Mouse (Mus musculus): ENCODE data around the gene AC134908.4.
"Not testable (repeated sequence)": the region's sequence is repeated elsewhere in the genome, so short reads cannot be mapped to it uniquely, and the experiment has no call there.

Gene AC134908.4

GRCm38 (mm10) chr17:25775318-25776062 lies 20.0 kb downstream of the AC134908.4 start:
- no peak for DNase-seq (ENCODE audit: low spot score in 2 of 2)

GRCm38 (mm10) chr17:25773549-25774120 lies 21.8 kb downstream of the AC134908.4 start, which contains the start of gene Narfl:
TSS of gene Narfl (plus strand) at chr17:25773776.
- DNase-seq (ENCODE audit: low spot score in 2 of 2), result peak; percentile 90 to 96

- DNase-seq (ENCODE audit: low spot score in 2 of 2), result no peak
These were observed 26.1 kb downstream of the AC134908.4 start for GRCm38 (mm10) chr17:25769331-25769730.

- no peak for DNase-seq (ENCODE audit: low spot score in 2 of 2)
These were observed 29.6 kb downstream of the AC134908.4 start for GRCm38 (mm10) chr17:25765886-25766285.

DNA sequence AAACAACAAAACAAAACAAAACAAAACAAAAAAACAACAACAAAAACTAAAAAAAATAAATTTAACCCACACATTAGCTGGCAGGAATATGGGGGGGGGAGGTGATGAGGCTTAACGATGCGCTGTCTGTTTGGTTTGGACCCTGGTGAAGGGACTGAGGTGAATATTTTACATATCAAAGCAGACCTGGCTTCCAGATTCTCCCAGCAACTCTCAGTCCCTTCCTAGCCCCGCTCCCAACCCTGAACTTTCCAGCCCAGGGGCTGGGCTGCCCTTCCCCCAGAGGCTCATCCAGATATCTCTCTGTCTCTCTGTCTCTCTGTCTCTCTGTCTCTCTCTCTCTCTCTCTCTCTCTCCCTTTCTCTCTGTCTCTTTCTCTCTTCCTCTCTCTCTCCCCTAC lies 32.9 kb downstream of the AC134908.4 start:
- no peak for DNase-seq (ENCODE audit: low spot score in 2 of 2)

DNA sequence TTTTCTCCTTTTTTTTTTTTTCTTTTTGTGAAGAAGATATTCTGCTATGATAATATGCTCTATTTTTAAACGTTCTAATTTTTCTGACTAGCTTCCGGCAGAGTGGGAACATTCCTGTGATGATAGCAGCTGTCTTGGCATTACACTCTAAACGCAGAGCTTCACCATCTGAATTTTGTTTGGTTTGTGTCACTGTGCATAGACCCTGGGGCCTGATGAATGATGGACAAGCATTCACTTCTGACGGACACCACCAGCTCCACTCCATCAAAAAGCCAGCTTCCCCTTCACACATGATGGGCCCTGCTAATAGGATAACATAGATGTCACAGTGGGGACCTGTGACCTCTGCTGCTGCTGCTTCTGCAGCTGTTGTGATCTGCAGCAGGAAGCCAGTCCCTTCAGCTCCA lies 33.9 kb downstream of the AC134908.4 start:
- DNase-seq (ENCODE audit: low spot score in 2 of 2), result no peak

DNA sequence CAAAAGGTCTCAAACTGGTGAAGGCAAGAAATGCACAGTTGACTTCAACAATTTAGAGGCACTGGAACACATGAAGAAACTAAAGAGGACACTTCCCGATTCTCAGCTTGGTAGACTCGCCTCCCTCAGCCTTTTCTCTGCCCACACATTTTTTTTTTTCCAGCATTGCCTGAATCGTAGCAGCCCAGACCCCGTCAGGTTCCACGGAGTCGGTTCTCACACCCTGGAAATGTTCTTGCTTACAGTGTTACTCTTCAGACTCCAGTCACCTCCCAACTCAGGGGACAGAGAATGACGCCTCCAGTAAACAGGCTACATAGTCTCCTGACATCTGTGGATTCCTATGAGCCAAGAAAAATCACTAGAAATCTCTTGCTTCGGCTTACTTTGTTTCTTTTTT lies 35.3 kb downstream of the AC134908.4 start:
- no peak for DNase-seq (ENCODE audit: low spot score in 2 of 2)

- DNase-seq (ENCODE audit: low spot score in 2 of 2), result no peak
These were observed 37.8 kb downstream of the AC134908.4 start for GRCm38 (mm10) chr17:25757691-25758090.

- DNase-seq (ENCODE audit: low spot score in 2 of 2), result no peak
These were observed 38.8 kb downstream of the AC134908.4 start for GRCm38 (mm10) chr17:25756378-25757242.

DNA sequence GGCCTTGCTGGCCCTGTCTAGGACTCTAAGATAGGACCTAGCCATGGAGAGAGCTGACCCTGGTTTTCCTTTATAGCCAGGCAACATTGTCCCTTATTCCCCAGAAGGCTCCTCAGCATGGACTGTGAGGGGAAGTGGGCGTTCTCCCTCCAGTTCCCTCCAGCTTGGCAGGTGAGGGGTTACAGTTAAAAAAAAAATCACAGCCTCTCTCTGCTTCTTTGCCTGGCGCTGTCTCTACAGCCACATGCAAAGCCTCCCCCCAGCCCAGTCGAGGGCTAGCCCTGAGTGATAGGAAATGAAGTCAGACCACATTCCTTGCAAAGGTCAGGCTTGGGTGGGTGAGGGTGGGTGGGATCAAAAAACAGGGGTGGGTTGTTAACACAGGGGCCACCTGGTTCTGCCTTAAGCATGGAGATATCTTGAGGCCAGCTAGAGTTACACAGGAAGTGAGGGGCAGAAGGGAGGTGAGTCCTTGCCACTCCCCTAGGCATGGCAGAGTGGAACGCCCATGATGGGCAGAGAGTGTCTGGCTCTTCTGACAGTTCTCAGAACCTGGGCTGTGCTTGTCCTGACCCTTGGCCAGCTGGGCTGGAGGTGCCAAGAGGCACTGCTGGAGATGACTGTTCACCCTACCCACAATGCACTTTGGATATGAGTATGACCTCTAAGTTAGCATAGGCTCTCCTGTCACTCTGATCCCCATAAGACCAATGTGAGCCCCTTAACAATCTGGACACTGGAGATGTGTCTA lies 39.7 kb downstream of the AC134908.4 start:
- no peak for DNase-seq (ENCODE audit: low spot score in 2 of 2)

DNA sequence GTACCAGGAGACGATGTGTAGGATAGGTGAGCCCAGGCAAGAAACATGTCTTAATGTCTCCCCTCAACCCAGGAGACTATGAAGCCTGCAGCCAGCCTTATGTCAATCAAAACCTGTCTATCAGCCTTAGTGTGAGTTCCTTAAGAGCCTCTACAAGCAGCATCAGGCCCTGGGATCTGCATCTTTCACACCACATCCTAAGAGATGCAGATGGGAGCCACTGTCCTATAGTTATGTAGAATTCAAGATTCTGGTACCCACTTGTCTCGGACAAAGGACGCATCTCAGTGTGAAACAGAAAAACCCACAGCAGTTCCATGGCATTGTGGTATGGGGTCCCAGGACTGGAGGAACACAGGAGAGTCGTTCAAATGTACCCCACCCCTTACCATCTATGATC lies 40.4 kb downstream of the AC134908.4 start:
- DNase-seq (ENCODE audit: low spot score in 2 of 2), result no peak

DNA sequence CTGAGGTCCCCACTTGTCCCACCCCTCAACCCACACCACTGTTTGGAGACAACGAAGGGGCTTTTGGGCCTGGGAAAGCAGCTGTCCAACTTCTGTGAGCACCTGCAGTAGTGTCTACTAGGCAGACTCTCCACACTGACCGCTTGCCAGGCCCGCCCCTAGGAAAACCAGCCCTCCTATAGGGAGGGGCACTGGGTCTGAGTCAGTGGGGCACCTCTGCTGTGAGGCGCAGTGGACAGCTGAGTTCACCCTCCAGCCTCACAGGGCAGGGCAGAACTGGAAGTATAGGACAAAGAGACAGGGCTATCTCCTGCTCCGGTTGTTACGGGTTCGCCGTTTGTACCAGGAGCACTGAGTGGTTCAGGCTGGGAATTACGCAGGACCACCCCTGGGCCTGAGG lies 41.2 kb downstream of the AC134908.4 start, which contains the start of gene Msln:
Msln (minus strand) TSS at position 138 of the 400 bp plus-strand sequence.
- DNase-seq (ENCODE audit: low spot score in 2 of 2), result no peak

DNA sequence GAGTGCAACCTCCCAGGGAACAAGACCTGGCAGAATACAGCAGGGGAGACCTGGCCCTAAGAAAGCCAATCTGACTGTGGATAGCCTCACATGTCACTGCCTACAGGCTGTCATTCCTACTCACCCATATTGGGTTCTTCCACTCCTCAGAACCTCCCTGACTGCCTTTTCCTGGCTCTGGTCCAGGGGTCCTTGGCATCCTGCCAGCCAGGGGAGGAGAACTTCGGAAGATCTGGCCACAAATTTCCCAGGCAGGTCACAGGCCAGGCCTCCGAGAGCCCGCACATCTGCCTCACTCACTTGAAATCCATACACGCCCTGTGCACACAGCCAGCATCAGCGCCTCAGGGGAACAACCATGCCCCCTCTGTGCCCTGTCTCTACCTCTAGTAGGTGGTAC lies 44.0 kb downstream of the AC134908.4 start:
- DNase-seq (ENCODE audit: low spot score in 2 of 2), result no peak

- DNase-seq (ENCODE audit: low spot score in 2 of 2), result no peak
These were observed 46.1 kb downstream of the AC134908.4 start for GRCm38 (mm10) chr17:25749314-25749713.

- DNase-seq (ENCODE audit: low spot score in 2 of 2), result no peak
These were observed 47.2 kb downstream of the AC134908.4 start for GRCm38 (mm10) chr17:25748238-25748637.

DNA sequence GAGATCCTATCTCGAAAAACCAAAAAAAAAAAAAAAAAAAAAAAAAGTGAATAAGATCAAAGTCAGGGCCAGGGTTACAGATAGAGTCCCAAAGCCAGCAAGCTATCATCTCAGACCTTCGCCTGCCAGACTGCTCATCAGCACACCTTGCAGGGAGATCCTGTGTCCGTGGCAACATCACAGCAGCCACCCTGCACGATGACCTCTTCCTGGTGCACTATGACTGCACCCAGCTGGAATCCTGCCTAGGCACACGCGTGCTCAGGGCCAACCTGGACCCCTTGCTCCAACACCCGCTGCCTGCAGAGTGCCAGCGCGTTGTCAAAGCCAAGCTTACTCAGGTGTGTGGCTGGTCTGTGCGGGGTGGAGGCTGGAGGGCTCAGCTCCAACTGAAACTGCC lies 51.1 kb downstream of the AC134908.4 start:
- DNase-seq (ENCODE audit: low spot score in 2 of 2), result no peak

DNA sequence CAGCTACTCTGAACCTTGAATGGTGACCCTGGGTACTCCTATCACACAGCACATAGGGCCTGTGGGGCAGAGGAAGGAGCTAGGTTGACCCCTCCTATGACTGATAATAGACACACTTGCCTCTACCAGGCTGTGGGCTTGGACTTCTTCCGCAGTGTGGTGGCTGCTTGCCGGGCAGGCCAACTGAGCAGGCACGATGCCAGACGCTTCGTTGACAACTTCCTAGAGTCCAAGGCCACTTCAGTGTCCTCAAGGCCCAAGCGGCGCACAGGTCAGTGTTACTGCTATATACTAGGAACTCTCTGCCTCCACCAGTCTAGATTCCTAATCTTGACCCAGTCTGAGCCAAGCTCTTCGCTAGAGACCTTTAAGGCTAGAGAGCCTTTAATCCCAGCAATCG lies 51.6 kb downstream of the AC134908.4 start:
- DNase-seq (ENCODE audit: low spot score in 2 of 2), result no peak

GRCm38 (mm10) chr17:25741471-25741870 lies 54.0 kb downstream of the AC134908.4 start:
- not testable (repeated sequence) for DNase-seq (ENCODE audit: low spot score in 2 of 2)

Data from heart, adult 9 months (tissue).